Mouse (Mus musculus) ES-Bruce4 (cell line): ENCODE data around the gene Zmynd10. TPM values are rescaled to one million over a fixed set of nuclear protein-coding genes. Genes with fewer than 3 reads are reported as not detected.

Source experiments
- H3K27ac ChIP-seq: 2 replicates; pipeline ENCODE4 v1.5.1; 2012; ENCODE audit warnings: low read length, inconsistent platforms; ENCODE audit not compliant: insufficient read depth
- H3K27me3 ChIP-seq: 2 replicates; pipeline ENCODE4 v1.6.1; 2012; ENCODE audit warnings: mild to moderate bottlenecking, low read length, inconsistent platforms; ENCODE audit not compliant: control insufficient read depth, poor library complexity, insufficient read depth, severe bottlenecking
- H3K36me3 ChIP-seq: 2 replicates; pipeline ENCODE4 v1.6.1; 2012; ENCODE audit warnings: inconsistent platforms, mild to moderate bottlenecking, low read length, moderate library complexity; ENCODE audit not compliant: control insufficient read depth, poor library complexity, insufficient read depth, severe bottlenecking
- H3K4me1 ChIP-seq: one replicate; pipeline ENCODE4 v1.8.1; 2011; ENCODE audit warnings: low read length; ENCODE audit not compliant: control insufficient read depth, insufficient read depth
- H3K4me3 ChIP-seq: 2 replicates; pipeline ENCODE4 v1.5.1; 2011; ENCODE audit warnings: low read depth, mild to moderate bottlenecking, low read length
- H3K9ac ChIP-seq: 2 replicates; pipeline ENCODE4 v1.6.1; 2012; ENCODE audit warnings: low read depth, mild to moderate bottlenecking, inconsistent platforms; ENCODE audit not compliant: poor library complexity, severe bottlenecking
- H3K9me3 ChIP-seq: replicated peaks from 2 replicates; pipeline ENCODE4 v1.6.1; 2012; ENCODE audit warnings: mild to moderate bottlenecking, low read length, inconsistent platforms; ENCODE audit not compliant: control insufficient read depth, poor library complexity, insufficient read depth, severe bottlenecking
- CTCF ChIP-seq: IDR thresholded peaks from one replicate; pipeline ENCODE4 v1.8.1; 2011; ENCODE audit warnings: low read depth, low read length
- EP300 ChIP-seq: IDR thresholded peaks from 2 replicates; pipeline ENCODE4 v1.6.1; 2011; ENCODE audit warnings: low read depth, low read length; ENCODE audit not compliant: insufficient read depth
- POLR2A ChIP-seq: IDR thresholded peaks from one replicate; pipeline ENCODE4 v1.8.1; 2011; ENCODE audit warnings: low read length; ENCODE audit not compliant: insufficient read depth
- polyA plus RNA-seq: library from polyadenylated mRNA; stranded (reverse); fragments of >200 nt; gene quantifications from 2 replicates; pipeline ENCODE4 v1.2.4, GENCODE M21; 2011; ENCODE audit warnings: low read depth; ENCODE audit not compliant: missing spikeins, insufficient read depth, insufficient read length

The Zmynd10 gene
- polyA plus RNA-seq = not detected in 2 replicates

GRCm38 (mm10) chr9:107547026-107547425, at the start of gene Zmynd10:
Gene Zmynd10, plus strand, starts transcription at chr9:107547298.
- Histone ChIP-seq H3K4me3 (no peak within 1 kb of the TSS), H3K4me1 (peaks cover 3% of the 10 kb centered on the region), H3K9ac (no peak within 1 kb of the TSS), H3K27me3 (no peaks in the 10 kb centered on the region), H3K36me3 (no peaks in the 10 kb centered on the region), H3K27ac (no peak within 1 kb of the TSS), H3K9me3 (no peaks in the 10 kb centered on the region)
- TF ChIP-seq POLR2A (no peak), CTCF (no peak), EP300 (no peak)

DNA sequence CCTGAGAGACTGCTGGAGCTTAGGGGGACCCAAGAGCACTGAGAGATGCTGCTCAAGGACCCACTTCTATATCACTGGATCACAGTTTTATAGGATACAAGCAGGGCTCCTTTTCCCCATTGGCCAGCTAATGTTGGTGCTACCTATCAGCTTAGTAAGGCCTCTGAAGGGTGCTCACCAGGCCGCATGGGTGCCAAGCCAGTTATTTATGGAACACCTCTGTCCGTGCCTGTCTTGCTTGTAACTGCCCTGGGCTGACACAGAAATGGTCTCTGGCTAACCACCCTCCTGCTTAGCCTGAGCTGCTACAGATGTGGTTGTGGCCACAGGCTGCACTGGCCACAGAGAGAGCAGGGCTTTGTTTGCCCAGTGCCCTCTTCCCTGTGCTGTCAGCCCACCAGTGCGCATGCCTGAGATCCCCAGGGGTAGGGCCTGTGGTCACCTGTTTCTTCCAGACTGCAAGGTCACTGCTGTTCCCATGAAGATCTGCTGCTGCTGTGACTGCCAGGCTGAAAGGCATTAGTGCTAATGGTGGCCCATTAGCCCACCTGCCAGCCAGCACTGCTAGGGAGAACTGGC, 46.3 kb upstream of the Zmynd10 start:
- H3K9me3 ChIP-seq = no peaks in the 10 kb centered on the region

DNA sequence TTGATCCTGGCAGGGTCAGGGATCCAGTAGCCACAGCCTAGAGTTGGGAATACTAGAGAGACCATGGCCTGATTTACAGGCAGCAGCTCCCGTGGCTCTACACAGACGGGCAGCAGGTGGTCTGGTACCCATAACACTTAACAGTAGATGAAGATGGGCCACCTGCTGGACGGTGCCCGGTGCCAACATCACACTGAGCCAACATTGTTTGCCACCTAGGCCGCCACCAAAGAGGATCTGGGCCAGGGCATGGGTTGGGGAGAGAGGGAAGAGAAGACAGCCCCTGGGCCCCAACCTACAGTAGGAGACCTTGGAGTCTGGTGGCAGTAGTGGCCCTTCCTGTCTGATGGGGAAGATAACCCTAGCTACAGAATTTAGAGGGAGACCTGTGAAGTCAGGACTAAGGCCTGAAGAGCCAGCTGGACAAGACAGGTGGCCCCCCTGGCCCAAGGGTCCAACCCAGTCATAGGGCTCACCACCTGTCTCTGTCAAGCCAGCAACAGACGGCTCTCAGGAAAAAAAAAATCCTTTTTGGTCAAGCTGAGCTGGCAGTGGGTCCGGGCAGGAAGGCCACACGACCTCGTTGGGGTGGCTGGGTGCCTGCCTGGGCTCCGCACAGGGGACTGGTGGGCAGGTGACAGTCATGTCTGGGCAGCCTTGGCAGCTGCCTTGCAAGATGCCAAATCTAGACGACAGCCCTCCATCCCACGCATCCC, 44.8 kb upstream of the Zmynd10 start:
- TF ChIP-seq CTCF (no peak), POLR2A (no peak), EP300 (no peak)
- Histone ChIP-seq H3K4me3 (no peak overlapping the region), H3K9ac (no peak overlapping the region), H3K27me3 (no peaks in the 10 kb centered on the region), H3K27ac (no peak overlapping the region), H3K9me3 (no peaks in the 10 kb centered on the region), H3K36me3 (no peaks in the 10 kb centered on the region), H3K4me1 (no peaks in the 10 kb centered on the region)

More for the DNA sequence above, 46.3 kb upstream of the Zmynd10 start:
- TF ChIP-seq POLR2A (no peak), EP300 (no peak), CTCF (no peak)
- no peaks in the 10 kb centered on the region for H3K27me3 ChIP-seq
- no peak overlapping the region for H3K4me3 ChIP-seq
- H3K9ac ChIP-seq = no peak overlapping the region
- H3K4me1 ChIP-seq = no peaks in the 10 kb centered on the region
- no peaks in the 10 kb centered on the region for H3K36me3 ChIP-seq
- H3K27ac ChIP-seq = no peak overlapping the region

DNA sequence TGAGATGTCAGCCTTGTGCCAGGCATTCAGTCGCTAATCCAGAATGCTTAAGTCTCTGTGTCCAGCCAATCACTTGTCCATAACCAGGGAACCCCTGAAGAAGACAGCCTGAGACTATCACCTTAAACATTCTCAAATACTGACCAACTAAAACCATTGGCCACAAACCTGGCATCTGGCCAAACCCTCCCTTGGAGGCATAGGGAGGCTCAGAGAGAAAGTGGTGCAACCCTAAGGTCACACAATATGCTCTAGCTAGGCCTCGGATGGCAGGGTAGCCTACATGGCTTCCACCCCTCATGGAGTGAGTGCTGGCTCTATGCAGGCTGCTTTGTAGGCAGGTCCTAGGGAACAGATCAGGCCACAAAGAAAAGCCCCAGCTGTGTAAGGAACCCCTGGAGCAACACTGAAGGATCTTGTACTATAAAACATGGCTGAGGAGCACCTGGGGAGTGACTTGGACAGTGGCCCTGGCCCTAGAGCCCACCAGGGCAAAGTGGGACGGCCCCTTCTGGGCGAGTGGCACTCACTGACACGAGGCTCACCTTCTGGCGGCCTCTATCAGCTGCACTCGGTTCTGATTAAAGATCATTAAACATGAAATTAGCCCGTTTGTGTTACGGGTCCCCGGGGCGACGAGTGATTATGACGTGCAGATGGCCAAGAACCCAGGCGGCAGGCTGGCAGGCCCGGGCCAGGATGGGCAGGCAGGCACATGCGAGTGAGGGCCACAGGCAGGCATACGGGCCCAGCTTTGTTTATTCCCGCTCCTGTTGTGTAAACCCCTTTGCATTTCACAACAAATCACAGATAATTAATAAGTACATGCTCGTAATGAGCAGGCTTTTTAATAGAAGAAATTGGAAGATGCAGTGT, 42.2 kb upstream of the Zmynd10 start:
- H3K9me3 ChIP-seq = no peaks in the 10 kb centered on the region
- H3K4me1 ChIP-seq = no peaks in the 10 kb centered on the region
- 0 out of 2 replicates have a peak overlapping the region, but pooled peaks have one; percentile 21 for H3K9ac ChIP-seq
- H3K27ac ChIP-seq = no peak overlapping the region
- peak overlapping the region; percentile 60 for H3K4me3 ChIP-seq
- H3K27me3 ChIP-seq = no peaks in the 10 kb centered on the region
- TF ChIP-seq EP300 (no peak), POLR2A (no peak)
- no peaks in the 10 kb centered on the region for H3K36me3 ChIP-seq

- H3K9me3 ChIP-seq = no peaks in the 10 kb centered on the region
- no peak overlapping the region for H3K27ac ChIP-seq
- H3K9ac ChIP-seq = no peak overlapping the region
- no peak overlapping the region for H3K4me3 ChIP-seq
- H3K36me3 ChIP-seq = no peaks in the 10 kb centered on the region
- no peak for TF ChIP-seq POLR2A
- no peak for TF ChIP-seq EP300
- TF ChIP-seq CTCF = no peak
- no peaks in the 10 kb centered on the region for H3K4me1 ChIP-seq
- no peaks in the 10 kb centered on the region for H3K27me3 ChIP-seq
Observed at GRCm38 (mm10) chr9:107508266-107508665, 38.8 kb upstream of the Zmynd10 start.
